Mouse (Mus musculus) left cerebral cortex, adult 2 months (tissue): ENCODE measurements around the gene Hmgn2. TPM values are rescaled to one million over a fixed set of nuclear protein-coding genes. Genes with fewer than 3 reads are reported as not detected.
"Not testable (repeated sequence)": the region's sequence is repeated elsewhere in the genome, so short reads cannot be mapped to it uniquely, and the experiment has no call there.

ENCODE experiments used
- DNase-seq, 2 experiments: peaks; one replicate each; pipeline ENCODE4 v3.0.0; 2021 to 2022; ENCODE audit warnings: low spot score in 2 of 2, mixed read lengths in 1 of 2; ENCODE audit errors: extremely low spot score in 1 of 2
- H3K27ac ChIP-seq: fragments of 200-600 bp; 2 replicates; pipeline ENCODE4 v1.8.1; 2022
- H3K4me3 ChIP-seq: fragments of 200-600 bp; 2 replicates; pipeline ENCODE4 v1.8.1; 2022
- CTCF ChIP-seq: fragments of 200-600 bp; IDR thresholded peaks from 2 replicates; pipeline ENCODE4 v1.8.1; 2022; ENCODE audit warnings: antibody characterized with exemption, mild to moderate bottlenecking, moderate library complexity
- intact Hi-C: fragments of 180-260 bp; cut with DNase I; formaldehyde crosslinking; loops from one replicate; pipeline ENCODE4 v1.15.1; 2025
- total RNA-seq, 2 experiments: library from RNA; stranded (reverse); gene quantifications; 2 replicates each; pipeline ENCODE4 v1.2.3; 2021

The Hmgn2 gene
- total RNA-seq, 2 experiments from 2014 or later, result 87.8 to 99.8 TPM

GRCm38 (mm10) chr4:133941576-133941975, 26.9 kb downstream of the Hmgn2 start:
- intact Hi-C loops, result loop anchor here (5.0 kb wide), 1 partner anchor 149 kb away; no protein-coding TSS in a partner anchor
- DNase-seq, result no peak
- Histone ChIP-seq H3K27ac (no peak overlapping the region), H3K4me3 (no peak overlapping the region)
- TF ChIP-seq CTCF, result no peak

- Histone ChIP-seq H3K4me3 (no peak overlapping the region), H3K27ac (no peak overlapping the region)
- no peak for DNase-seq
- no peak for TF ChIP-seq CTCF
- intact Hi-C loops, result loop anchor here (5.0 kb wide), 1 partner anchor 148 kb away; no protein-coding TSS in a partner anchor
Observed at GRCm38 (mm10) chr4:133940386-133941260, 27.8 kb downstream of the Hmgn2 start.

- no peak for TF ChIP-seq CTCF
Observed at GRCm38 (mm10) chr4:133938077-133938476, 30.4 kb downstream of the Hmgn2 start.

GRCm38 (mm10) chr4:133931785-133932184, 36.7 kb downstream of the Hmgn2 start:
- Histone ChIP-seq H3K4me3 (no peak overlapping the region), H3K27ac (no peak overlapping the region)
- DNase-seq, result no peak
- intact Hi-C loops, result no loop called here
- no peak for TF ChIP-seq CTCF

More at GRCm38 (mm10) chr4:133938077-133938476, 30.4 kb downstream of the Hmgn2 start:
- H3K27ac ChIP-seq, result no peak overlapping the region
- intact Hi-C loops, result no loop called here
- DNase-seq, result no peak
- no peak overlapping the region for H3K4me3 ChIP-seq

- Histone ChIP-seq H3K4me3 (no peak overlapping the region), H3K27ac (no peak overlapping the region)
- peak; percentile 63 for TF ChIP-seq CTCF
- intact Hi-C loops, result no loop called here
- DNase-seq, result no peak
Observed at GRCm38 (mm10) chr4:133931349-133931748, 37.1 kb downstream of the Hmgn2 start.

- DNase-seq, result no peak
- no peak for TF ChIP-seq CTCF
- Histone ChIP-seq H3K27ac (no peak overlapping the region), H3K4me3 (no peak overlapping the region)
- intact Hi-C loops, result no loop called here
Observed at GRCm38 (mm10) chr4:133929278-133929670, 39.2 kb downstream of the Hmgn2 start.

- no peak overlapping the region for H3K4me3 ChIP-seq
- no peak for DNase-seq
- TF ChIP-seq CTCF, result no peak
- intact Hi-C loops, result no loop called here
- no peak overlapping the region for H3K27ac ChIP-seq
Observed at GRCm38 (mm10) chr4:133928576-133929277, 39.7 kb downstream of the Hmgn2 start.

- TF ChIP-seq CTCF, result no peak
- Histone ChIP-seq H3K27ac (no peak overlapping the region), H3K4me3 (no peak overlapping the region)
- DNase-seq, result no peak
- intact Hi-C loops, result no loop called here
Observed at GRCm38 (mm10) chr4:133925204-133925603, 43.2 kb downstream of the Hmgn2 start.

- no peak overlapping the region for H3K4me3 ChIP-seq
- intact Hi-C loops, result no loop called here
- H3K27ac ChIP-seq, result no peak overlapping the region
- DNase-seq, result no peak
- TF ChIP-seq CTCF, result no peak
Observed at GRCm38 (mm10) chr4:133923743-133924142, 44.7 kb downstream of the Hmgn2 start.

- intact Hi-C loops, H3K4me3 ChIP-seq, H3K27ac ChIP-seq: not testable (repeated sequence)
- peak; percentile 22 to 35 for DNase-seq
Observed at GRCm38 (mm10) chr4:133918093-133918825, 50.2 kb downstream of the Hmgn2 start.

Other genes with a start within 250 kb of the Hmgn2 start
- gene Arid1a, start 211.9 kb downstream of the Hmgn2 start, total RNA-seq, result 10 to 100 TPM; 90.9 to 98.6 TPM
- 10 to 100 TPM; 11.8 to 12.6 TPM for gene Rps6ka1, start 80.9 kb downstream of the Hmgn2 start, total RNA-seq
- gene Dhdds, start 32.3 kb upstream of the Hmgn2 start, total RNA-seq, result 10 to 100 TPM; 61.4 to 62.2 TPM
- gene Lin28a, start 50.2 kb upstream of the Hmgn2 start, total RNA-seq, result not detected
- not detected for gene Zfp683, start 85.2 kb upstream of the Hmgn2 start, total RNA-seq
- gene Crybg2, start 92.2 kb upstream of the Hmgn2 start, total RNA-seq, result 1 to 10 TPM; 2.3 to 2.4 TPM
- 1 to 10 TPM; 2.6 to 3.3 TPM for gene Cd52, start 126.4 kb upstream of the Hmgn2 start, total RNA-seq
- 10 to 100 TPM; 39.7 to 47.1 TPM for gene Ubxn11, start 133.9 kb upstream of the Hmgn2 start, total RNA-seq
- 100 to 1,000 TPM; 185 to 191 TPM for gene Sh3bgrl3, start 160.1 kb upstream of the Hmgn2 start, total RNA-seq
- gene Cep85, start 218.5 kb upstream of the Hmgn2 start, total RNA-seq, result 10 to 100 TPM; 14.9 to 16.5 TPM
- gene Gm7534, start 234.4 kb upstream of the Hmgn2 start, total RNA-seq, result not detected